In the genomic region with DNA sequence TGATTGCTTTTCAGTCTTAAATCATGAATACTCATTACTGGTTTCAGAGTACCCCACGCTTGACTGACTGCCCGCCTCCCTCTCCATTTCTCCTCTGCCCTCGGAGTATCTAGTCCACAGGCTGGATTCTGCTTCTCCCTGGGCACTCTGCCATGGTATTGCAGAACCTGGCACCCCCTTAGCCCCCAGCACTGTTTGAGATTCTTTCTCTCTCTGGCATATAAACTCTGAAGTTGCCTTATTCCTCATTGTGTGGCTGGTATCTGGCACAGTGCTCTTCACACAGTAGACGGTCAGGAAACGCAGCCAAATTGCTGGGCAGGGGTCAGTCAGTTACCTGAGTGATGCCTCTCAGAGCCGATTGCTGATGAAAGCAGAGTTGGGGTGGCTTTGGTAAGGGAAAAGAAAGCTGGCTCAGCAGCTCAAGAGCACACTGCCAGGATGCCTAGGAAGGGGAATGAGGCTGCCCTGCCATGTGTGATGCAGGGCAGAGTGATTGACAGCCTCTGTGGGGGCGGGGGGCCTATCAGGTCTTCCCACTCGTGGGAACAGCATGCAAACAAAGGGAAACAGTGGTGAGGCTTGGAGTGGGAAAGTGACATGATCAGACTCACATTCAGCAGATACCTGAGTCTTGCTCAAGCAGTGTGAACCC, we compare ENCODE assay signal across 12 mouse cellular contexts. TPM values are rescaled to one million over a fixed set of nuclear protein-coding genes. Genes with fewer than 3 reads are reported as not detected.
DNase-seq lines count a peak whose midpoint lies in the region; ATAC-seq and TF ChIP-seq lines count a peak whose summit lies in the region.
"Had no signal": no experiment of that assay in that cellular context is flagged by ENCODE, and none has a peak within 500 bp of the region (broad histone marks: within the 10 kb centered on the region; RNA-seq: fewer than 3 reads in every experiment).

No protein-coding gene starts in this region.

- H3K9ac ChIP-seq in heart, embryonic 13.5 days: peak overlapping the region; percentile 12

- peaks cover 31% of the 10 kb centered on the region for H3K4me1 ChIP-seq in heart, embryonic 13.5 days

- no peaks in the 10 kb centered on the region for H3K9me3 ChIP-seq in heart, embryonic 13.5 days

- peaks cover 98% of the 10 kb centered on the region for H3K36me3 ChIP-seq in heart, embryonic 13.5 days

- POLR2A ChIA-PET in Patski (lab: Charles Lee): interaction anchor here (0.6 kb wide), 1 partner anchor 299 kb away, joined by 4 read pairs; no protein-coding TSS in a partner anchor

- ATAC-seq in heart, embryonic 13.5 days (ENCODE audit: extremely low read depth, insufficient number of reproducible peaks, low FRiP score, low TSS enrichment): no peak; the same call in 1 of the 2 replicates
- peak; percentile 31 for ATAC-seq in Patski

- in situ Hi-C loops in Patski (cut with MboI; ENCODE audit: low pct_unique_long_range_greater_than_20kb): loop anchor here (25.0 kb wide), 1 partner anchor 768 kb away; a partner anchor contains a TSS

- TF ChIP-seq CTCF in Patski (IDR thresholded peaks at IDR 0.05): no peak

- H3K27ac ChIP-seq in heart, embryonic 13.5 days (replicated peaks): no peak overlapping the region

- no peak overlapping the region for H3K4me3 ChIP-seq in heart, embryonic 13.5 days
- H3K4me3 ChIP-seq: myocyte had no signal

- no peaks in the 10 kb centered on the region for H3K27me3 ChIP-seq in heart, embryonic 13.5 days (replicated peaks)
- H3K27me3 ChIP-seq in Patski: no peaks in the 10 kb centered on the region

- no peak overlapping the region for H3K4me2 ChIP-seq in heart, embryonic 13.5 days

- CTCF ChIA-PET in Patski (lab: Charles Lee): interaction anchor here (3.6 kb wide), 1 partner anchor 15 kb away, joined by 36 read pairs; no protein-coding TSS in a partner anchor

- no peak for DNase-seq in heart, adult 11 months
- DNase-seq in Muller cell, postnatal 12 days (ENCODE audit: inconsistent ontology term): peak; percentile 66
- no peak for DNase-seq in Patski (ENCODE audit: low read depth, low spot score)
- DNase-seq in kidney, postnatal 10 days: peak; percentile 70
- DNase-seq in lung, postnatal 10 days: no peak
- no peak for DNase-seq in frontal cortex, adult 2 months (ENCODE audit: extremely low spot score in 1 of 2, low spot score in 1 of 2)
- DNase-seq: gastrocnemius, postnatal 36 days; right cerebral cortex, adult 18-20 months; thymus, postnatal 25 days had no signal

- WGBS in heart, embryonic 13.5 days: 76% methylated on average over 8 of the region's 8 CpGs

RNA-seq across cellular contexts. Expression of a gene that starts 7.0 kb away (rescaled TPM):
- 23.0 and 25.3 TPM in 2 replicates for polyA plus RNA-seq in heart, embryonic 13.5 days (2015; fragmentation: Nextera tagmentation; extraction: Ambion mirVana)
- polyA plus RNA-seq in Patski (2021): 19.9 TPM
- polyA plus RNA-seq in frontal cortex, adult 2 months (2012; rRNA removed): 18.9 and 19.0 TPM in 2 replicates

RNA-seq across cellular contexts. Expression of a gene that starts 10.6 kb away (rescaled TPM):
- 81.9 and 84.7 TPM in 2 replicates for polyA plus RNA-seq in heart, embryonic 13.5 days (2015; fragmentation: Nextera tagmentation; extraction: Ambion mirVana)
- polyA plus RNA-seq in Patski (2021): 137 TPM
- polyA plus RNA-seq in frontal cortex, adult 2 months (2012; rRNA removed): 82.4 and 82.7 TPM in 2 replicates

RNA-seq across cellular contexts. Expression of a gene that starts 53.1 kb away (rescaled TPM):
- polyA plus RNA-seq in heart, embryonic 13.5 days (2015; fragmentation: Nextera tagmentation; extraction: Ambion mirVana): 10.5 and 12.6 TPM in 2 replicates
- not detected for polyA plus RNA-seq in Patski (2021)
- polyA plus RNA-seq in frontal cortex, adult 2 months (2012; rRNA removed): 0.59 and 0.72 TPM in 2 replicates

RNA-seq across cellular contexts. Expression of a gene that starts 56.2 kb away (rescaled TPM):
- 56.7 and 58.8 TPM in 2 replicates for polyA plus RNA-seq in heart, embryonic 13.5 days (2015; fragmentation: Nextera tagmentation; extraction: Ambion mirVana)
- polyA plus RNA-seq in Patski (2021): 117 TPM
- 81.5 and 93.8 TPM in 2 replicates for polyA plus RNA-seq in frontal cortex, adult 2 months (2012; rRNA removed)

RNA-seq across cellular contexts. Expression of a gene that starts 57.0 kb away (rescaled TPM):
- 0.68 and 1.1 TPM in 2 replicates for polyA plus RNA-seq in heart, embryonic 13.5 days (2015; fragmentation: Nextera tagmentation; extraction: Ambion mirVana)
- not detected for polyA plus RNA-seq in Patski (2021)
- not detected in 2 replicates for polyA plus RNA-seq in frontal cortex, adult 2 months (2012; rRNA removed)
- polyA plus RNA-seq: liver, adult 2 months had no signal

Comparison
In these comparisons a context has a peak if more than half of its experiments do, and no peak if none do; other contexts are left out.
1. DNase-seq: peak in Muller cell, postnatal 12 days (single experiment) and kidney, postnatal 10 days (single experiment); none in heart, adult 11 months (single experiment), Patski (single experiment), lung, postnatal 10 days (single experiment) and frontal cortex, adult 2 months (0 of 2).